Mouse (Mus musculus) T-helper 17 cell (primary cell): ENCODE data around the gene Gm7694.

ENCODE experiments used
- in situ Hi-C, 2 experiments: fragments of 300-600 bp; cut with MboI, MseI; formaldehyde crosslinking; loops; 1 replicate in 1 of 2; 2 replicates in 1 of 2; pipeline ENCODE4 v1.15.1; 2025; ENCODE audit warnings: high pct_unique_total_duplicates in 2 of 2

The Gm7694 gene

DNA sequence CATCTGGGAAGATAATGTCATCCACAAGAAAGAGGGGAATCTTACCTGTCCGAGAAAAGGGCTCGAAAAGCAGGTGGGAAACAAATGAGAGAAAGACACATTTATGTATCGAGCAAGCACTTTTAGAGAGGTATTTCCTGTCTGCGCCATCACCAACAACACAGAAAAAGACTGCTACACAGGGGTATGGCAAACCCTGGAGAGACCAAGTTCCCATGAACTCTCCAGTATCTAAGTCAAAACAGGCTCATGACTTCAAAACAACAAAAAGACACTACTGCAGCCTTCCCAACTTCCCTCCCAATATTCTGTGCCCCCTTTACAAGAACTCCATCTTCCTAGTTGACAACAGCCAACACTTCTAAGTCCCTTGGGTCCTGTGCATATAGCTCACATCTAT, at the start of gene Gm7694:
Gene Gm7694, minus strand, starts transcription at position 101 of the 400 bp plus-strand sequence.
- in situ Hi-C loops = no loop called here

DNA sequence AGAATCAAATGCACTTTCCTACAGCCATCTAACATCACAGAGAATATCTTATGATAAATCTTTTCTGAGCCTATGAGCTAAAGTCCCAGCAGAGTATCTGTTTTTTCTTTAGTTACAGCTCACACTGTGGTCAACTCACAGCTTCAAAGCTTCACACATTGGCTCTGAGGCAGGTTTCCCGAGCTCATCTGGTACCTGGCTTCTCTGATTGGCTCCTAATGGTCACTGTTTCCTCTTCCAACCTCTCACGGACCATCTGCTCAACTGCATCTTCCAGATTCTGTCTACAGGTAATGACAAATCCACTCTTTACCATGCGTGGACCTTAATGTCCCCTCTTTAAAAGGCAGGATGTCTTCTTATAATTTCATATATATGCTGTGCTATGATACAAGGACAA, 47.2 kb upstream of the Gm7694 start:
- in situ Hi-C loops = no loop called here

DNA sequence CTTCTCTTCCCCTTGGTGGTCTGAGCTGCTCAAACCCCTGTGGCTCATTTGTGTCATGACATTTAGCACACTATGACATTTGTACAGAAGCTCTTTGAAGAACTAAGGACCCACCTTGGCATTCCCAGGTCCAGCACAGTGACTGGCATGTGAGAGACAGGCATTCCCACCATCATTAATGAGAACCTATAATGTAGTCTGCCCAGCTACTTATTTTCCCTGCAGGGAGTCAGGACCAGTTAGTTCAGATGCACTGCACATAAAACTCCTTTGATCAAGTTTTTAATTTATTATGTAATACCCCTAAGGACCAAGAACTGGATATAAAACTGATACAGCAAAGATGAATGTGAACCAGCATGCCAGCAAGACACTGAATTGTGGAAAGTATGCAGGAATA, 44.9 kb upstream of the Gm7694 start:
- in situ Hi-C loops = no loop called here

DNA sequence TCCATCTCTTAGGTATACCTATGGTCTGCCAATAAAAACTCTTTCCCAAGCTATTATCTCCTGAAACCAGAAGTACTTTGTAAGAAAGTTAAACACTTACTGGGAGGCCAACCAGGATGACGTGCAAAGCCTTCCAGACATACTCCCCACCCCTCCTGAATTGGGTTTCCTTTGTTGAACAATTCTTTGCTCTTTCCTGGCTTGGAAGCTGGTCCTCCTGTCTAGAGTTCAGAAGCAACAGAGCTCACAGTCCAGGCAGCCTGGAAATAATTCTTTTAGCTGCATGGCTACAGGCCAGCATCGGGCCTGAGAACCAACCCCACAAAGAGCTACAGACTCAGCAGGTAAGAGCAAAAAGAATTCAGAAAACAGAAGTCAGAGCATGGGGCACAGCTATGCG, 40.1 kb upstream of the Gm7694 start:
- in situ Hi-C loops = no loop called here

DNA sequence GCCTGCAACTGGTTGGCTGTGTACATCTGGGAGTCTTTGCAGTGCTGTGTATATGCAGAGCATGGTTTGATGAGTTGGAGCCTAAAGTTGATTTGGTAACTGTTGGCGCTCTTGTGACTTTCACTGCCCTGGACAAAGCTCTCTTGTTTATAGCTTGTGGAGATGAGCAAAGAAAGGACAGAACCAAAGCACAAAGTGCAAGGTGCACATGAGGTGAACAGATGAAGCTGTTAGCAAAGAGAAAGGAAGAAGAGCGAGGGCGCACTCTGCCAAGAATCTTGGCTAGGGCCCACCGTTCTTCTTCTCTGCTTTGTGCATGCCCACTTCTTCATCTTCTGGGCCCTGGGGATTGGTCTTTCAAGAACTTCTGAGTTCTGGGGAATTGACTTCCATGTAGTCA, 37.8 kb upstream of the Gm7694 start:
- in situ Hi-C loops = no loop called here

DNA sequence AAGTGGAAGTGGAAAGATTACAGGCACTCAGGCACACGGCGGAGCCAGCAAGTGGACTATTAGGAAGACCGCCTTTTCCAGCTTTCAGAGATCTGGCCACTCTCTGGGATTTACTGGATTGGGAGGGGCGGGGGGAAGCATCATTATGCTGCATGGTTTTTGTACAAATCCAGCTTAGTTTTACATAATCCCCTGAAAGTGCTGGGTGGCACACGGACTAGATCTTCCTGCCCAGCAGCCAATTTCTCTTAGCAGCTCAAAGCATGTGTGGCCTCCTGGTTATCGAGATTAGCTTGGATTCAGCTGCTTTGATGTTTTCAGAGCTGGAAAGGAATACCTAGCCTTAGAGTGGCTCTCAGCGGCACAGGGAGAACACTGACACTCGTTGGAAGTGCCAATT, 36.9 kb upstream of the Gm7694 start:
- in situ Hi-C loops = no loop called here

DNA sequence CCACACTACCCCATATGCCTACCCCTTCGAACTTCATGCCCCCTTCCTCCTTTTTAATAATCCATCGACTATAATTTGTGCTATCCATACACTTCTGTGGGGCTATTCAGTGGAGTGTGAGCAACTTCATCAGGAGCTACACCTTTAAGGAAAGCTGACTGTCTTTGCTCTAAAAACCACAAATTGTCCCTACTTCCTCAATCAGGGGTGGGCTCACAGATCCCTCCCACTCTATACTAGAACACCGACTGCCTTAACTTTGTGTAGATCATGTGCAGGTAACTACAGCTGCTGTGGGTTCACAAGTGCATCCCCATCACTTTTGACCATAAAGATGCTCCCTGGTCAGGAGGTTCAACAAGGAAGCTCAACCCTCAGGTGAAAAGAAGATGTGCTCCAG, 33.8 kb upstream of the Gm7694 start:
- in situ Hi-C loops = no loop called here

DNA sequence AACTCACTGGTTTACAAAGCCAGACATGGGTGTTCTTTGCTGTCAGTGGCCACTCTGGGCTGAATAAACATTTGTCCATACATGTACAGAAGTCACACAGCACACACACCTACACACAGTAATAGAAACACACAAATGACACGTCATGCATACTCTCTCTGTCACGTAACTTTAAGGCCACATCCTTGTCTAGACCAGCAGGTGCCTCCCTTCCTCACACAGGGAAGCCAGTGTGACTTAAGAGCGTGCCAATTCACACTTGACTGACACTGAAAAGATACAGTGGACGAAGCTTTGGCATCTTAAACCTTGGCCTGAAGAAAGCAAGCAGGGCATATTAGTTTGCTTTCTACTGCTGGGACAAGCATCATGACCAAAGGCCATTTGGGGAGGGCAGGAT, 26.6 kb upstream of the Gm7694 start:
- in situ Hi-C loops = no loop called here

DNA sequence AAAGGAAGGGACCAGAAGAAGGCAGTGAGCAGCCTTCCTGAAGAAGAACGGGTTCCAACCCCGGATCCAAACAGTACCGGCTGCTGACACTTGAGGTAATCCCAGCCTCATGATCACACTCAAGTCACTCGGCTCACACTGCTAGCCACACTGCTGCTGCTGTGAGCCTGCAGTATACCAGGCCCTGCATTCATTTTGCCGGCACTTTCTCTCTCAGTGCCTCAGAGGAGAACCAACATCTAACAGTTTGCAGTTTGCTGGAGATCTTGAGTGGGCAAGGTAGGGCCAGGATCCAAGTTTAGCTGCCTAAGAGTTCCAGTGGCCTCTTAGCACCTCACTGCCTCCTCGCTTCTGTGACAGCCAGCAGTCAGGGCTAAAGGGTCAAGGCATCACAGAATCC, 25.8 kb upstream of the Gm7694 start:
- in situ Hi-C loops = no loop called here

DNA sequence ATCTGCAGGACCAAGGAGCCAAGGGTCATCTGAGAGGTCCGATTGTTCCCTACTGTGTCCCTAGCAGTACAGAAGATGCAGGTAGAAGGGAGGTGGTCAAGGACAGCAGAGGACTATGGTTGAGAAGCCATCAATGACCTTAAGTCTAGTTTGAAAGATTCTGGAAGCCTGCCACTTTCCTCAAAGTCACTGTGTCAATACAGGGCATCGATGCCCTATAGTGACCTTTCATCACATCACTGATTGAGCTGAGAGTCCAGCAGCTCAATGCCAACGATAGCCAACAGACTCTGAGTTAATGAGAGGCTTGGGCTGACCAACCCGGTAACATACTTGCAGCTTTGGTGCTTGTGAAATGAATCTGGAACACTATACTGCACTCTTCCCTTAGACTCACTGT, 19.1 kb upstream of the Gm7694 start:
- in situ Hi-C loops = no loop called here

DNA sequence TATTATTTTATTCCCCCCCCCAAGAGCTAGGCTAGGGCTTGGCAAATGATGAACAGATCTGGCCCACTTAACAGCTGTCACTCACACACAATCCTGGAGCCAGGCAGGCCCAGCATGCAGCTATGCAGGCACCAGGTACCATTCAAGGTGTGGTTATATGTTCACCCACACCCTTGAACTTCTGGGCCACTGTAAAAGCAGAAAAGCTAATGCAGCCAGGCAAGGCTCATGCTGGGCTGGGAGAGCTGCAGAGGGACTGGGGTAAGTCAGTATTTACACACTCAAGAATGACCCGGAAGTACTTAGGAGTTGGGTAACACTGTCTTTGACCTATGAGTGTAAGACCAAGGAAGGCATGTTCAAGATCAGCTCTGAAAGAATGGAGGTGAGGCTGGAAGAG, 18.2 kb upstream of the Gm7694 start:
- in situ Hi-C loops = no loop called here

DNA sequence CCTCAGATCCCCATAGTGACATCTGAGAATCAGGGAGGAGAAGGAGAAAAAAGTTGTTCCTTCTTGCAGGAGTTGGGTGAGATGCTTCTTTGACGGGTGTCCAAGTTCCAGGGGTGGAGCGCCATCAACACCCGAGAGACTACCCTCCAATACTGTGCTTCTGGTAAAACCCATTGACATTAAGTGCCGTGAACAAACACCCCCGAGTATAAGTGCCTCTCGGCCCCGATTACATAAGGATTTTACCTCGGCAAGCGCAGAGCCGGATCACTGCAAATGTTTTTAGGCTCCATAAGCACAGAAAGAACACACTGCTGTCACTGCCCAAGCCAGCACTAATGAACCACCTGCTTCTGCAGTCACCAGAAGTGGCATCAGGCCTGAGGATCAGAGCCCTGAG, 16.9 kb upstream of the Gm7694 start:
- in situ Hi-C loops = no loop called here

DNA sequence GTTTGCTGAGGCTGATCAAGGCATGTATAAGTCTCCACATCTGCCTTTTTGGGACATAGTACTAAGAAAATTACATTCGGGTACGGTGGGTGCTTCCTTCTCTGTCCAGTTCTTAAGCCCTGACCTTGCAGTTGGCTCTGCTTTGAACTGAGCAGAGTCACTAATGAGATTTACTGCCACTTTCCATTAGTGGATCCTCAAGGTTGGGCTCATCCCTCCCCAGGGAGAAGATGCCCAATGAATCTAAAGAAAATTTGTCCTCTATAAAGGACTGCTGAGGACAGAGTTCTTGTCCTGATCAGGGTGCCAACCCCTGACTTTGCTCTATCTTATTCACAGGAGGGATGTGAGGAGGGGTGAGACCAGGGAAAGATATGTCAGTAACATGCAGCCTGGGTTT, 15.9 kb upstream of the Gm7694 start:
- in situ Hi-C loops = no loop called here

DNA sequence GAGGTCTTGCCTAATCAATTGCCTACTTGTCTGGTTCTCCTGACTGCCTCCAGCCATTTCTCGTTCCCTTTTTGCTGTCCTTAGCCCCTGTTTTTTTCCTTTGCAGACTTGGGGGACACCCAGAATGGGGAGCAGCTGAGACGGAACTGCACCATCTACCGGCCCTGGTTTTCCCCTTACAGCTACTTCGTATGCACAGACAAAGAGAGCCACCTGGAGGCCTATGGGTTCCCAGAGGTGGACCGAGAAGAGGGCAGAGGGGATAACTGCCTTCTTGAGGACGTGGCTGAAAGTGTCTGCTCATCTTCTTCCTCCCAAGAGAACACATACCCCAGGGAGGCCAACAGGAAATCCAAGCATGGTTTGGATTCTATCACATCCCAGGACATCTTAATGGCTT, 5.3 kb upstream of the Gm7694 start:
- in situ Hi-C loops = no loop called here

DNA sequence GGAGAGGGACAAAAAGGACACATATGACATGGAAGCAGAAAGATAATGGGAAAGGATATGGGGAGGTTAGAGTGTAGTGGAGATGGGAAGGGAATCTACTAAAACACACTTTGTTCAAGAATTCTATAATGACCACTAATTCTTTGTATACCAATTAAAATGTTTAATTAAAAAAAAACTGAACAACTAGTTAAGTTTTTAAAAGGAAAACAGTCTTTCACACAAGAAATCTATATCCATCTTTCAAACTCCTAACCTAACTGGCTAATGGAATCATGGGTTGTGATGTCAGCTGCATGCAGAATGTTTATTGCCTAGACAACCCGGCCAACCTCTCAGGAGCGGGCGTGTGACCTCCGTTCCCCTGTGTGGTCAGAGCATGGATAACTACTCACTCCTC, 2.4 kb upstream of the Gm7694 start, which contains the start of gene Spata46:
Gene Spata46, plus strand, starts transcription at position 301 of the 400 bp plus-strand sequence.
- in situ Hi-C loops = no loop called here

DNA sequence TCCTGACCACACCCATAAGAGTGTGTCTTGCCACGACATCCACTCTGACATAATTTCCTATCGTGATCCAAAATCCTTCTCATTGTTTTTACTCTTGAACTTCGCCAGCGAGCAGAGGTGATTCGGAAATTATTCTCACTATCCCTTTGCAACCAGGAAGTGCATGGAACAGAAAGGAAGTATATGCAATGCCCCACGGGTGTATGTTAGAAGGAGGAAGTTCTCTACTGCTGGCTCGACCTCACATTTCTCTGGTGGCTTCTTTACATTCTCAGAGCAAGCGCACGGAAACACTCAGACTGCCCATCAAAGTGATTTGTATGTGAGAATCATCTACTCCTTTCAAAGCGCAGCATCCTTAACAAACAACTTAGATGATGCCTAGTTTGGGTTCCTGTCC, 1.1 kb downstream of the Gm7694 start:
- in situ Hi-C loops = no loop called here

DNA sequence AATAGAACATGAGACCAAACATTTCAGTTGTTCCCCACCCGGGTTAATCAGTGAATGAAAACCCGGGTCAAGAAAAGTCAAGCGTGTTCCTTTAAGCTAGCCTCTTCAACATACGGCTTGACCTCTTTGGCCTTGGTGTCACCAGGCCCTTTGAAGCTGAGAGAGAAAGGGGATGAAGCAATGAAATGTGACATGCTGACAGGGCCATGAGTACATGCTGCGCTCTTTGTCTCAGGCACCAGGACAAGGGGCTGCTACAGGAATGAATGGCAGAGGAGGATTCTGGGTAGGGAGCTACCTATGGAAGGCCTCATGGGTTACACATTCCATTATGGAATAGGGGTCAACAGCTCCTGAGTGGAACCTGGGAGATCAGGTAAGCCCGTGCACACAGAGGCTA, 3.0 kb downstream of the Gm7694 start:
- in situ Hi-C loops = no loop called here

DNA sequence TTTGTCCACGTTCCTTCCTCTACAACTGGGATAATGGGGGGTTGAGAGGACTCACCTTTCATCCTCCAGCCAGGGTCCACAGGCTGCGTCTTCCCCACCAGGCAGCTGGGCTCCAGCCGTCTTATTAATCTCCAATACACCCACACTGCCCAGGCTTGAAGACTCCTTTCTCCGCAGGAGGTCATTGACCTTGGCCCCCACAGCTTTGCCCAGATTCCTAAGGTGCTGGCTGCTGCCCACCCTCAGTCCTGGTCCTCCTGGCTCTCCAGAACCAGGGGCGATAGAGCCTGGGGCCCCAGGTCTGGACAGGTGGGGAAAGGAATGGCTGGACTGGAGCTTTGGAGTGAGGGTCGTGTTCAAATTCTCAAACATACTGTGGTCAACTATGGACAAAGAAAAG, 3.7 kb downstream of the Gm7694 start:
- in situ Hi-C loops = no loop called here

DNA sequence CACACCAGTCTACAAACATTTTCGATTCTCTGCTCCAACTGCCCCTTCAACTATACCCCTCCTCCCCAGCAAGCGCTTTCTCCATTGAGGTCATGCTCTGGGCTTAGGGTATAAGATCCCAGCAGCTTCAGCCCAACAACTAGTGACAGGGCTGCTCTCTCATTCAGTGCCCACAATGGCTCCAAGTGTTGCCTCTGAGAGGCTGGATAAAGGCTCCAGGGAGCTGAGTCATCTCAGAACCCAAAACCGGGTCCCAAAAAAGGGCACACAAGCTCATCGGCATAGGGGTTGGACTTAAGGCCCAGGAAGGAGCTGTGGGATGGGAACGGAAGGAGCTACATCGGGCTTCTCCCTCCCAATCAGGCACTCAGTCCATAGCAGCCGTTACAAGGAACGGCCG, 4.4 kb downstream of the Gm7694 start:
- in situ Hi-C loops = no loop called here

DNA sequence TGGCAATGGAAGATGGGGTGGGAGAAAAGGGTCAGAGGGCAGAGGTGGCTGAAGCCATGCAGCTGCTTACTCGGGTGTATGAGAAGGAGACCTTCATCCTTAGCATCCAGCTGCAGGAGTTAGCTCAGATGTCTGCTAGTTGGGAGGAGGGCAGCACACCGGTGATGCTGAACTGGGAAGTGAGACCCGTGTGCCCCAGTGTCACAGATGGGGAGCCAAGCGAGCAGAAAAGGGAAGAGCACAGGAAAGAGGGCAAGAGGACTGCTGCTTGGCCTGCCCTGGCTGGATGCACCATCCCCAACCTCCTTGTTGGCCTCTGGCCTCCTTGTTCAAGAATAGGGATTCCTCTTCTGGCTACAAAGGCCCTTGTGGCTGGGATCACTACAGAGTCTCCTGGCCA, 6.6 kb downstream of the Gm7694 start:
- in situ Hi-C loops = no loop called here

DNA sequence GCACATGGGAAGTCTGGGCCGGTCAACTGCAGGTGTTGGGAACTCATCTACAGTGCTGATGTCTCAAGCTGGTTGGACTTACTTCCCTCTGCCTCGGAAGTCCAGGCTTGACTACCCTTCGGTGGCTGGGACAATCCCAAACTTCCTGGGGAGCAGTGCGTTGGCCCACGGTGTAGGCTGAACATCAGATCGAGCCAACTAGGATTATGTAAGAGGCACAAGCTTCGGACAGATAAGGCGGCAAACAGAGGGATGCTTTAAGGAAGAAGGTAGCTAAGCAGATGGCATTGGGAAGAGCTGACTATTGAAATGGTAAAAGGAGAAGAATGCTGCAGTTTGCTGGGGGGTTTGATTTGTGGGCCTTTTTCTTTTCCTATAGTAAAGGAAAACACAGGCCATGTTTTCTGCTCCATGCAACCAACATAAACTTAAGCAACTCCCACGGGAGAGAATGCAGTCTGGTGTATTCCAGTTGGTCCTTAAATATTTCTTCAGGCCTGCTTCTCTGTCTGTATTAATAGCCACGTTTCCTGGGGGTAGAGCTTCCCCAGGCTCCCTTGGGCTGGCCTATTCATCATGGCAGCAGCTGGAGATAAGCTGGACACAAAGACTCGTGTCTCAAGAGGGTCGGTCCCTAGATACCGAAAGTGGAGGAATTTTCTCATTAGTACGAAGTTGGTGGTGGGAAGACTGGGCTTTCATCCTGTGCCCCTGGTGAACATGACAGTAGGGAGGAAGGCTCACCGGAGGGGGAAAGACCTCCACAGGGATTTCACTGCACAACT, 11.2 kb downstream of the Gm7694 start:
- in situ Hi-C loops = no loop called here

DNA sequence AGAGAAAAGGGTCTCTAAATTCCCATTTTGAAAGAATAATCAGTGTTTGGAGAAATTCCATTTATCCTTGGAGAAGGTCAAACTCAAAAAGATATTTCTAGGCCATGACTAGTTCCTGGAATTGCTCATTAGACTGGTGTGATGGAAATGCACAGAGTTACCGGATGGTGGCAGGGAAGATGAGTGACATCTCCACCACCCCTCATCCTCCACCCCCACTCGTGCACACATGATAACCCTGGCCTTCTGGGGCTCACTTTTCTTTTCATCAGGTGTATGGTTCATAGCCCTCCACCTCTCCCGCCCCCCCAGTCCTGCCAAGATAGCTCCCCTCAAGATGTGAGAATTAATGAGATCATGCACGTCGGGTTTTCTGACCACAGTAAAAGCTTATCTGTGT, 12.9 kb downstream of the Gm7694 start:
- in situ Hi-C loops = no loop called here

DNA sequence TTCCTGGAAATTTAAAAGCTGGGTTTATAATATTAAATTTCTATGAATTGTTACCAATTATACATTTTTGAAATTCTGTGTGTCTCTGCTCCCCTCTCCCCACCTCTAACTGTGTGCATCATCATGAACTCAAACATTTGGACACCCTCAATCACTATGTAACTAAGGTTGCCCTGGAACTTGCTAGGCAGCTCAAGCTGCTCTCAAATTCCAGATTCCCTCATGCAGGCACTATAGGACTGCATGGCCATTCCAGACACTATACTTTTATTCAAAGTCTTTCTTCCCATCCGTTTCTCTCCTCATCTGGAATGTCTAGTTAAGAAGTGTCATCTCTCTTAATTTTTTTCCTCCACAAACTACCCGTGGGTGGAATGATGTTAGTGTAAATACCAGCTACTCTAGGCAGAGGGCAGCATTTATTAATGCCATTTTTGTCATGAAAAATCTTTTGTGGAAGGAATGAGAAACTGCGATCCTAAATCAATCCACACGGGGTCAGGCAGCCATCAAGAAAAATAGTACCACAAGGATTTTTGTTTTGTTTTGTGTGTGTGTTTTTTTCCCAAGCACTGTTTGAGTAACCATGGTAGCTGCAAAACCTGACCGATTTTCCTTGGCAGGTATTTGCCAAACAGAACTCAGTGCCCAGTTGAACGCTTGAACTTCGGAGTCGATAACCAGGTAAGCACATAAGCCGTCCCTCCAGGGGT, 13.7 kb downstream of the Gm7694 start:
- in situ Hi-C loops = no loop called here
